Mouse (Mus musculus) testis, adult 2 months (tissue): Measurements from ENCODE around the gene Col8a2. TPM values are rescaled to one million over a fixed set of nuclear protein-coding genes. Genes with fewer than 3 reads are reported as not detected.

Experiments
- H3K27ac ChIP-seq: fragments of 200-500 bp; 2 replicates; pipeline ENCODE4 v1.5.1; 2012; ENCODE audit warnings: low read depth, low read length; ENCODE audit not compliant: control insufficient read depth, insufficient read depth
- H3K27me3 ChIP-seq: fragments of 200-500 bp; 2 replicates; pipeline ENCODE4 v1.6.1; 2012; ENCODE audit warnings: mild to moderate bottlenecking, low read length, moderate library complexity; ENCODE audit not compliant: control insufficient read depth, insufficient read depth
- H3K36me3 ChIP-seq: fragments of 200-500 bp; 2 replicates; pipeline ENCODE4 v1.6.1; 2012; ENCODE audit warnings: mild to moderate bottlenecking, low read length; ENCODE audit not compliant: control insufficient read depth, insufficient read depth
- H3K4me1 ChIP-seq: fragments of 200-500 bp; 2 replicates; pipeline ENCODE4 v1.6.1; 2012; ENCODE audit warnings: low read length; ENCODE audit not compliant: control insufficient read depth, insufficient read depth
- H3K4me3 ChIP-seq: fragments of 200-500 bp; 2 replicates; pipeline ENCODE4 v1.5.1; 2012; ENCODE audit warnings: low read depth, mild to moderate bottlenecking, low read length, moderate library complexity, mixed read lengths; ENCODE audit not compliant: control insufficient read depth
- CTCF ChIP-seq: fragments of 200-500 bp; IDR thresholded peaks from 2 replicates; pipeline ENCODE4 v1.5.1; 2012; ENCODE audit warnings: low read depth, mild to moderate bottlenecking, inconsistent platforms, low read length, moderate library complexity; ENCODE audit not compliant: control insufficient read depth, insufficient read depth, insufficient replicate concordance
- POLR2A ChIP-seq: fragments of 200-500 bp; IDR thresholded peaks from 2 replicates; pipeline ENCODE4 v1.6.1; 2012; ENCODE audit warnings: low read depth, mild to moderate bottlenecking, inconsistent platforms, low read length, moderate library complexity; ENCODE audit not compliant: control insufficient read depth
- polyA plus RNA-seq: library from polyadenylated mRNA; depleted of rRNA; stranded (reverse); fragments of >200 nt; gene quantifications from 2 replicates; pipeline ENCODE4 v1.2.3, GENCODE M21; 2012; rRNA removed

The Col8a2 gene
- polyA plus RNA-seq, 1 experiment = 0.48 TPM

DNA sequence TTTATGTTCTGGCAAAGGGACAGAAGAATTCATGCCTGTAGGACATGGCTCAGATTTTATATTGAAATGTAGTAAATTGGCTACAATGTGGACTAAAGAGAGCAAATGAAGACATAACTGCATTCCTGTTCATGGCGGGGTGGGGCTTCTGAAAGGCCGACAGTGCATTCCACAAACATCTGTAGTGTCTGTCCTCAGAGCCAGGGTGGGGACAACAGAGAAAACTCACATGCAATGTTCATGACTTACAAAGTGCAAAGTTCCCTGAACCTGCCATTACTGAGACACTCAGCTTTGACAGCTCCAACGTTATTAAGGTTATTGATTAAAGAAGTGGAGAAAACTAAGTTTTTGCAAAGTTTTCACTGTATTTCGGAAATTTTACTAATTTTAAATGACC is 56.9 kb downstream of the Col8a2 start:
- TF ChIP-seq CTCF = no peak
- no peak for TF ChIP-seq POLR2A
- H3K27ac ChIP-seq = no peak overlapping the region

DNA sequence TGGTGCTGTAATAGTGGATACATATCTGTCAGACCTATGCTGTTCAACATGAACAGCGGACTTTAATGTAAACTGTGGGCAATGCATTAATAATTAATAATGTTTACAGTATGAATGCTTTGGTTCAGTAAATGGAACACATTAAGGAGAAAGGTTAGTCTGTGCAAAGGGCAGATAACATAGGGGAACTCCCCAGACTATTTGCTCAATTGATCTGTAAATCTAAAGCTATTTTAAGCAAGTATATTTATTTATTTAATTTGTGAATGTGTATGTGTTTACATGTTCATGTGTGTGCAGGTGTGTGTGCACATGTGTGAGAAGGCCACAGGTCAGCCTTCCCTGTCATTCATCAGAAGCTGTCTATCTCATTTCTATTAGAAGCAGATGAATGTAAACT is 73.5 kb downstream of the Col8a2 start:
- no peaks in the 10 kb centered on the region for H3K4me1 ChIP-seq
- no peak overlapping the region for H3K4me3 ChIP-seq
- H3K27me3 ChIP-seq = no peaks in the 10 kb centered on the region
- no peaks in the 10 kb centered on the region for H3K36me3 ChIP-seq
- TF ChIP-seq POLR2A (no peak), CTCF (no peak)
- no peak overlapping the region for H3K27ac ChIP-seq

More for the DNA sequence above, 56.9 kb downstream of the Col8a2 start:
- no peaks in the 10 kb centered on the region for H3K27me3 ChIP-seq
- no peaks in the 10 kb centered on the region; the same call in none of the 2 replicates for H3K36me3 ChIP-seq
- H3K4me1 ChIP-seq = no peaks in the 10 kb centered on the region
- no peak overlapping the region for H3K4me3 ChIP-seq

Other genes with a start within 250 kb of the Col8a2 start
- gene Mrps15, start 239.9 kb upstream of the Col8a2 start, polyA plus RNA-seq = 30.4 and 33.9 TPM in 2 replicates
- 166 and 189 TPM in 2 replicates for gene Oscp1, start 228.2 kb upstream of the Col8a2 start, polyA plus RNA-seq
- gene Lsm10, start 190.2 kb upstream of the Col8a2 start, polyA plus RNA-seq = 41.9 and 43.5 TPM in 2 replicates
- gene Stk40, start 182.8 kb upstream of the Col8a2 start, polyA plus RNA-seq = 33.5 and 33.9 TPM in 2 replicates
- 5.4 and 6.2 TPM in 2 replicates for gene Eva1b, start 139.0 kb upstream of the Col8a2 start, polyA plus RNA-seq
- gene Sh3d21, start 123.3 kb upstream of the Col8a2 start, polyA plus RNA-seq = 285 and 337 TPM in 2 replicates
- 48.4 and 56.8 TPM in 2 replicates for gene Thrap3, start 84.0 kb upstream of the Col8a2 start, polyA plus RNA-seq
- 6.0 and 7.5 TPM in 2 replicates for gene Map7d1, start 30.4 kb upstream of the Col8a2 start, polyA plus RNA-seq
- gene Trappc3, start 24.5 kb upstream of the Col8a2 start, polyA plus RNA-seq = 20.1 and 20.5 TPM in 2 replicates
- 5.8 and 8.1 TPM in 2 replicates for gene Adprhl2, start 34.9 kb downstream of the Col8a2 start, polyA plus RNA-seq
- gene Tekt2, start 38.9 kb downstream of the Col8a2 start, polyA plus RNA-seq = 507 and 517 TPM in 2 replicates
- 14.7 and 15.5 TPM in 2 replicates for gene Ago3, start 142.8 kb downstream of the Col8a2 start, polyA plus RNA-seq
- gene Ago1, start 181.8 kb downstream of the Col8a2 start, polyA plus RNA-seq = 3.6 and 3.7 TPM in 2 replicates
- 4.7 and 5.1 TPM in 2 replicates for gene Ago4, start 246.7 kb downstream of the Col8a2 start, polyA plus RNA-seq